Mouse (Mus musculus): ENCODE data around the gene Map4.

DNA sequence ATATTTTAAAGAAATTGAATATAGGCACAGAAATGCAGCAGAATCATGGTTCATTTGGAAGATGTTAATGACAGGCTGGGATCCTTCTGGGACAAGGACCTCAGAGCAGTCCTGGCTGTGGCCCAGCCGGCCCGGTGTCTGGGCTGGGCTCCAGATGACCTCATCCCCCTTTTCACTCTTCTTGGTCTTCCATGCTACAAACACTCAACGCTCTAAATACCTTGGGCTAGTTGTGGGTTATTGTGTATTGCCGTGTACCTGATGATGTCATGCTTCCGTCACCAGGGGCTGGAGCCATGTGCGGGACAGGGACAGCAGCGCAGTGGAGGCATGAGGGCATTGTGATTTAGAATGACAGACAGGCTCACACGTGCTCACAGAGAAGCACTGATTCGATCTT lies 139.1 kb downstream of the Map4 start:
- TF ChIP-seq POLR2A (IDR thresholded peaks at IDR 0.05; ENCODE audit: borderline replicate concordance, extremely low read depth, insufficient read depth, insufficient read length, poor library complexity, severe bottlenecking) (no peak), CTCF (IDR thresholded peaks at IDR 0.05; ENCODE audit: borderline replicate concordance, extremely low read depth, insufficient read depth, insufficient read length) (no peak)
